Mouse (Mus musculus) heart, embryonic 16.5 days (tissue): ENCODE data around the gene Kif24. TPM values are rescaled to one million over a fixed set of nuclear protein-coding genes. Genes with fewer than 3 reads are reported as not detected.
A peak's percentile ranks its signal among the peaks of the same experiment; 100 is the strongest.

Experiments
- ATAC-seq: fragments of 200-750 bp; cut with Nextera tagmentation; replicated peaks from 2 replicates; pipeline ENCODE4 v1.8.0; 2017; ENCODE audit warnings: moderate number of reproducible peaks; ENCODE audit not compliant: insufficient read depth, low FRiP score; ENCODE audit errors: extremely low read depth
- H3K27ac ChIP-seq: fragments of 300-500 bp; sonication (generic); 2 replicates; pipeline ENCODE4 v1.5.1; 2014; ENCODE audit warnings: mild to moderate bottlenecking, low read length, control low read depth, moderate library complexity
- H3K27me3 ChIP-seq: fragments of 300-500 bp; sonication (generic); 2 replicates; pipeline ENCODE4 v1.6.1; 2014; ENCODE audit warnings: low read length, mixed read lengths; ENCODE audit not compliant: control insufficient read depth, insufficient read depth
- H3K36me3 ChIP-seq: fragments of 300-500 bp; sonication (generic); 2 replicates; pipeline ENCODE4 v1.6.1; 2014; ENCODE audit not compliant: control insufficient read depth, insufficient read depth
- H3K4me1 ChIP-seq: fragments of 300-500 bp; sonication (generic); 2 replicates; pipeline ENCODE4 v1.6.1; 2014; ENCODE audit warnings: low read length, mixed read lengths; ENCODE audit not compliant: control insufficient read depth, insufficient read depth
- H3K4me2 ChIP-seq: fragments of 300-500 bp; sonication (generic); 2 replicates; pipeline ENCODE4 v1.6.1; 2014; ENCODE audit warnings: low read depth, mild to moderate bottlenecking, control low read depth, low read length
- H3K4me3 ChIP-seq: fragments of 300-500 bp; sonication (generic); 2 replicates; pipeline ENCODE4 v1.5.1; 2014; ENCODE audit warnings: mild to moderate bottlenecking, control low read depth, low read length
- H3K9ac ChIP-seq: fragments of 300-500 bp; sonication (generic); 2 replicates; pipeline ENCODE4 v1.6.1; 2014; ENCODE audit warnings: low read length, control low read depth
- H3K9me3 ChIP-seq: fragments of 300-500 bp; sonication (generic); replicated peaks from 2 replicates; pipeline ENCODE4 v1.6.1; 2016; ENCODE audit warnings: low read length; ENCODE audit not compliant: control insufficient read depth
- WGBS: fragments of 180-500 bp; shearing (Covaris S2); extraction: QIAGEN DNeasy Blood & Tissue Kit; methylation state at CpG from one replicate; pipeline ENCODE4 v1.1.7; 2014; 5-methylcytosine and 5-hydroxymethylcytosine counted together
- polyA plus RNA-seq: library from polyadenylated mRNA; unstranded; fragments of >200 nt; fragmentation: Nextera tagmentation; extraction: Ambion mirVana; gene quantifications from 2 replicates; pipeline ENCODE4 v1.2.1, GENCODE M21; 2015

The Kif24 gene
- polyA plus RNA-seq, 1 experiment from 2014 or later: 4.8 TPM

DNA sequence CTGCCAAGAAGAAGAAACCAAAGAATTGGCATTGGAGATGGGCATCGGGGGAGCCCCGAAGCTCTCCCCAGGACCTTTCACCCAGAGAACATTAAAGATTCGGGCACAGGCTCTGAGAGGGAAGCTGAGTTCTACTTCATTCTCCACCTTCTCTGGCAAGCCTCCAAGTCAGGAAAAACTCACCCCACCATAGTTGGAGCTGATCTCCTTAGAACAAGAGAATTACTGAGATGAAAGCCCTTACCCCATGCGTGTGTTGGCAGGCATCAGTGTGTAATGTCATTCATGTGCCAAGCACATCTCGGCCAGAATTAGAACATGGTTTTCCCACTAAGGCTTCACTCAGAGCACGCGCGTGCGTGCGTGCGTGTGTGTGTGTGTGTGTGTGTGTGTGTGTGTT is 31.2 kb upstream of the Kif24 start:
- H3K27me3 ChIP-seq: peaks cover 49% of the 10 kb centered on the region
- H3K9ac ChIP-seq: no peak overlapping the region
- H3K4me3 ChIP-seq: no peak overlapping the region
- no peak overlapping the region for H3K4me2 ChIP-seq
- H3K36me3 ChIP-seq: no peaks in the 10 kb centered on the region
- whole genome bisulfite sequencing: 63% methylated on average over 11 of the region's 11 CpGs
- no peaks in the 10 kb centered on the region for H3K9me3 ChIP-seq
- H3K4me1 ChIP-seq: peaks cover 21% of the 10 kb centered on the region
- H3K27ac ChIP-seq: no peak overlapping the region
- peak; percentile 63; the same call in 1 of the 2 replicates for ATAC-seq

DNA sequence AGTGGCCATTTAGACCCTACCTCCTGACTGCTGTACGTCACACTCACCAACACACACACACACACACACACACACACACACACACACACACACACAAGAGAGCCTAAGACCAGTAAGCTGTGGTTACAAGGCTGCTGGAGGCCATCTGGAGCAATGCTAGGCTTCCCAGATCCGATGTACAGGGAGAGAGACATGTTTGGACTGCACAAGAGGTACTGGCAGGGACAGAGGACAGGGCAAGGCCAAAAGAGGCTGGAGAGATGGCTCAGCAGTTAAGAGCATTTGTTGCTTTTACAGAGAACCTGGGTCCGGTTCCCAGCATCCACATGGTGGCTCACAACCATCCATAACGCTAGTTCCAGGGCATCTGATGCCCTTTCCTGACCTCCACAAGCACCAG is 30.4 kb upstream of the Kif24 start:
- ATAC-seq: no peak
- 83% methylated on average over 4 of the region's 4 CpGs for WGBS
- H3K4me2 ChIP-seq: no peak overlapping the region
- no peak overlapping the region for H3K9ac ChIP-seq
- H3K9me3 ChIP-seq: no peaks in the 10 kb centered on the region
- H3K27ac ChIP-seq: no peak overlapping the region
- no peaks in the 10 kb centered on the region for H3K36me3 ChIP-seq
- peaks cover 41% of the 10 kb centered on the region for H3K27me3 ChIP-seq
- H3K4me1 ChIP-seq: peaks cover 21% of the 10 kb centered on the region
- no peak overlapping the region for H3K4me3 ChIP-seq

DNA sequence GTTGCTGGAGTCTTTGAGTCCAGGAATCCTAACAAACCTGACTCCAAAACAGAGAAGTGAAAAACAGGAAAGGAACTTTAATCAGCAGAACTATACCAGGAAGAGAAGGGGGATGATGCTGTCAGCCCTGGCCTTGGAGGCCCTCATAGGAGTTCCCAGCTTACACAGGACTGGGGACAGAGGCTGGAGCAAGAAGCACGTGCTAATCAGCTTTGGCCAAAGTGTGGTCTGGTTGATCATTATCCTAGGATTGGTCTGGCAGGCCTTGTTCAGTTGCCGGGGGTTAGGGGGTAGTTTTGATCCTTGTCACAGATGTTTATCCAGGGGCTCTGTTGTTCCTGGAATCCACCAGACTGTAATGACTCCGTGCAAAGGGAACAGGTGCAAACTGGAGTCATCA is 29.7 kb upstream of the Kif24 start:
- no peak overlapping the region for H3K27ac ChIP-seq
- no peaks in the 10 kb centered on the region for H3K9me3 ChIP-seq
- no peaks in the 10 kb centered on the region for H3K36me3 ChIP-seq
- H3K4me3 ChIP-seq: no peak overlapping the region
- H3K4me2 ChIP-seq: no peak overlapping the region
- no peak for ATAC-seq
- no peak overlapping the region for H3K9ac ChIP-seq
- peaks cover 21% of the 10 kb centered on the region for H3K4me1 ChIP-seq
- WGBS: 43% methylated on average over 3 of the region's 3 CpGs
- H3K27me3 ChIP-seq: peaks cover 34% of the 10 kb centered on the region

DNA sequence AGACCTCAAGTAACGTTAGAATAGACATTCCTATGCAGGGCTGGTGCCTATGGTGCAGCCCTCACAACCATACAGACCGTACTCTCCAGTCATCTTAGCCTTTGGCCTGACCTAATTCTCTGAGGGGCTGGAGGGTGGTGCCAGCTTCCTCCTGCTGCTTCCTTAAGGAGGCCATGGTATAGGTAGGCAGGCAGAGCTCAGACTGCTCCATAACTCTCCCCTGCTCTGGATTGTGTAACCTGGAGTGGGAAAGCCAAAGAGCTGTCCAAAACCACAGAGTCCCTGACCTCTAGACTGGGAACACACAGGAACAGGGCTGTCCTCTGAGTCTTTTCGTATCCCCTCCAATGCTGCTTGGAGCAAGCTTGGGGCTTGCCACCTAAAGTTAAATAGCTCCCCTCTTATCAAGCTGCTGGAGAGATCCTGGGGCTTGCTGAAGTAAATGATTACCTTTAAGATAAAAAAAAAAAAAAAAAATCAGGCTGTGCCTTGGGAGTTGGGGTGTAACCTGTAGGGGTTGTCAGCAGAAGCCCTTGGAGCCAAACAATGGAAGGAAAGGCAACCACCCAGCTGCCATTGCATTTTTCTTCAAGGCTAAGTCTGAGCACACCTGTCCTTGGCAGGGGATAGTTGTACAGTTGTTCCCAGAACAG is 28.9 kb upstream of the Kif24 start:
- H3K9ac ChIP-seq: no peak overlapping the region
- H3K4me1 ChIP-seq: peaks cover 14% of the 10 kb centered on the region
- H3K27ac ChIP-seq: no peak overlapping the region
- H3K4me2 ChIP-seq: no peak overlapping the region
- no peaks in the 10 kb centered on the region for H3K9me3 ChIP-seq
- WGBS: 69% methylated on average over 3 of the region's 3 CpGs
- H3K4me3 ChIP-seq: no peak overlapping the region
- H3K36me3 ChIP-seq: no peaks in the 10 kb centered on the region
- no peak for ATAC-seq
- H3K27me3 ChIP-seq: peaks cover 26% of the 10 kb centered on the region

DNA sequence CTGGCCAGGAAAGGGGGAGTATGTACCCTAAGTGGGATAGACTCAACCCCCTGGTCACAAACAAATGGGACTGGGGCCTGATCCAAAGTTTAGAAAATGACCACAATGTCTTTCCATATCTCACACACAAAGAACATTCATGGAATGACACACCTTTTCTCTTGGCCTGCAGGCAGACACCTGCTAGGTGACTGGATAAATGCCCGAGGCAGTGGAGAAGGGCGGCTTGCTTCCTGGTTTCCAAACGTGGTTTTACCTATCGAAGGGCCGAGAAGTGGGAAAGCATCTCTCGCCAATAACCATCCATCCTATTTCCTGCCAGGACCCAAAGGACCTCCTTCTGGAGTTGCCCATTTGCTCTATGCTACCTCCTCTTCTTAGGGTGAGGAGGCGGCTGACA is 28.3 kb upstream of the Kif24 start:
- no peak for ATAC-seq
- WGBS: 76% methylated on average over 7 of the region's 7 CpGs
- H3K9me3 ChIP-seq: no peaks in the 10 kb centered on the region
- H3K4me2 ChIP-seq: no peak overlapping the region
- no peak overlapping the region for H3K9ac ChIP-seq
- peaks cover 20% of the 10 kb centered on the region for H3K27me3 ChIP-seq
- H3K36me3 ChIP-seq: no peaks in the 10 kb centered on the region
- H3K4me1 ChIP-seq: peaks cover 11% of the 10 kb centered on the region
- H3K4me3 ChIP-seq: no peak overlapping the region
- no peak overlapping the region for H3K27ac ChIP-seq

DNA sequence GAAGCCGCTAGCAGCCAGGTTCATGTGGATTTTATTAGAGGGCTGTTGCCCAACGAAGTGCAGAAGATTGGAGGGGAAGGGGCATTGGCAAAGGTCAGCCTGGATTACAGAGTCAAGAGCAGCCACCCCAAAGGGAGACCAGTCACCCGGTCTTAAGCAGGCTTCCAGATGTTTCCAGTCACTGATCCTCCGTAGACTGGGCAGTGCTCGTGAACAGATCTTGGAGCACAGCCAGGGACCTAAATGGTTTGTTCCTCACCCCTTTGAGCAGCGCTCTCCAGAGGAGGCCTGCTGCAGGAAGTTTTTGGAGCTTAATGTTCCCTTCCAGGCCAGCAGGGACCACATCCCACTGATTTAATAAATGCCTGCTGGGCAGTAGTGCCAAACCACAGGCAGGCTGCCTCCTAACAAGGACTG is 16.9 kb upstream of the Kif24 start:
- H3K4me3 ChIP-seq: no peak overlapping the region
- 36% methylated on average over 6 of the region's 6 CpGs for WGBS
- peaks cover 3% of the 10 kb centered on the region; the same call in 1 of the 2 replicates for H3K36me3 ChIP-seq
- H3K9me3 ChIP-seq: peaks cover 3% of the 10 kb centered on the region; the same call in 1 of the 2 replicates
- peak overlapping the region; percentile 47 for H3K27ac ChIP-seq
- peak; percentile 59 for ATAC-seq
- H3K9ac ChIP-seq: no peak overlapping the region
- H3K4me1 ChIP-seq: peaks cover 7% of the 10 kb centered on the region; the same call in 1 of the 2 replicates
- no peaks in the 10 kb centered on the region for H3K27me3 ChIP-seq
- H3K4me2 ChIP-seq: no peak overlapping the region

DNA sequence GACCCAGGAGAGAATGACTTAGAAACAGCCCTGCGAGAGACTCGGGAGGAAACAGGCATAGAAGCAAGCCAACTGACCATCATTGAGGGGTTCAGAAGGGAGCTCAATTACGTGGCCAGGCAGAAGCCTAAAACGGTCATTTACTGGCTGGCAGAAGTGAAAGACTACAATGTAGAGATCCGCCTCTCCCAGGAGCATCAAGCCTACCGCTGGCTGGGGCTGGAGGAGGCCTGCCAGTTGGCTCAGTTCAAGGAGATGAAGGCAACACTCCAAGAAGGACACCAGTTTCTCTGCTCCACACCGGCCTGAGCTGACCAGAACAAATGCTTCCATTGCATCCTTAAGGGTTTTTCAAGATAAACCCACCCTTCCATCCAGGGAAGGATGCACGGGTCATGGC is 15.6 kb upstream of the Kif24 start:
- H3K4me1 ChIP-seq: peaks cover 7% of the 10 kb centered on the region; the same call in 1 of the 2 replicates
- 0 out of 2 replicates have a peak, but pooled peaks have one; percentile 15 for ATAC-seq
- no peaks in the 10 kb centered on the region for H3K9me3 ChIP-seq
- H3K4me2 ChIP-seq: no peak overlapping the region
- H3K27ac ChIP-seq: peak overlapping the region; percentile 16; the same call in 1 of the 2 replicates
- H3K9ac ChIP-seq: no peak overlapping the region
- H3K4me3 ChIP-seq: no peak overlapping the region
- H3K27me3 ChIP-seq: no peaks in the 10 kb centered on the region
- peaks cover 3% of the 10 kb centered on the region; the same call in 1 of the 2 replicates for H3K36me3 ChIP-seq
- WGBS: 70% methylated on average over 8 of the region's 8 CpGs

DNA sequence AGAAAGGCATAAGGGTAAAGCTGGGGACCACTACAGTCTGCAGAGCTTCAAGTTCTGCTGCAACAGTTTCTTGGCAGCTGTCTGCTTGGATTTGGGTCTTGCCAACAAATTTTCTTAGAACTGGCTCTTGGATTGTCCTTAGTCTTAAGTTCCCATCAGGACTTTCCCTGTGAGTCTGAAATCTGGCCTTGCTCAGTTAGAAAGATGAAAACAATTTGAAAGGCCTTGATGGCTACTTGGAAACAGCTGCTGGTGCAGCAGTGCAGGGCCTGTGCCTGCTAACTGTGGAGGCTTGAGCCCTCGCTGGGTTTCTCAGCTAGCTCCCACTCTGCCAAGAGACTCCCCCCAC is 14.7 kb upstream of the Kif24 start:
- Histone ChIP-seq H3K27me3 (no peaks in the 10 kb centered on the region), H3K9ac (no peak overlapping the region), H3K9me3 (no peaks in the 10 kb centered on the region), H3K4me3 (no peak overlapping the region), H3K27ac (no peak overlapping the region), H3K4me1 (peaks cover 7% of the 10 kb centered on the region; the same call in 1 of the 2 replicates), H3K36me3 (peaks cover 3% of the 10 kb centered on the region; the same call in 1 of the 2 replicates), H3K4me2 (no peak overlapping the region)
- WGBS: 68% methylated on average over 1 of the region's 1 CpGs
- ATAC-seq: 0 out of 2 replicates have a peak, but pooled peaks have one; percentile 38

DNA sequence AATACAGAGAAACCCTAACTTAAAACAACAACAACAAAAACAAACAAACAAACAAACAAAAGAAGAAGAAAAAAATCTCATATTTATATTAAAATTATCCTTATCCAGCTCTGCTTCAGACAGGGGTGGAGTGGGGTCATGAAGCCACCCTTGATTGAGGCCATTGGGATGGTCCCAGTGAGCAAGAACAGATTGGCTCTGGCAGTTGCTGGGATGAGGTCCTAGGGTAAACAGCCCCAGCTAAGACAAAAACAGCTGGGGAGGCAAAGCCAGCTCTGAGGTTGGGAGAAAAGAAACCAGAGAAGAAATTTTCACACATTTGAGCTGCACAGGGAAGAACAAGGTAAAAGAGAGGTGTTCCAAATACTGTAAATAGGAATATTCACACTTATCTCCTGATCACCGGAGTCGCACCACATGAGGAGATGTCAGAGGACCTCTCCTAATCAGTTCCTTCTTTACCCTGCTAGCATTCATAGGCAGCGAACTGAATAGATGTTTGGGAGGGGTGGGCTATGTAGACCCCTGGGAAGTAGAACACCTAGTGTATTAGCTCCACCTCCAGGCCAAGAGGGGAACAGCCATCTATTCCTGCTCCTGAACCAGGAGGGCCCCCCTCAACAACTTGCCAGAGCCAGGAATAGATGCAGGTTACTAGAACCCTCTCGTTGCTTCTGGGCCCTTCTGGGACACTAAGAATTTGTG is 14.2 kb upstream of the Kif24 start:
- H3K27me3 ChIP-seq: no peaks in the 10 kb centered on the region

More for the DNA sequence above, 14.2 kb upstream of the Kif24 start:
- ATAC-seq: no peak
- peaks cover 3% of the 10 kb centered on the region; the same call in 1 of the 2 replicates for H3K36me3 ChIP-seq
- no peak overlapping the region for H3K9ac ChIP-seq
- H3K9me3 ChIP-seq: no peaks in the 10 kb centered on the region
- H3K4me3 ChIP-seq: no peak overlapping the region
- no peak overlapping the region for H3K4me2 ChIP-seq
- WGBS: 61% methylated on average over 4 of the region's 4 CpGs
- H3K4me1 ChIP-seq: peaks cover 7% of the 10 kb centered on the region; the same call in 1 of the 2 replicates
- peak overlapping the region; percentile 15; the same call in 1 of the 2 replicates for H3K27ac ChIP-seq
